Mouse (Mus musculus) MEL (cell line): ENCODE measurements around the gene Wdr61. TPM values are rescaled to one million over a fixed set of nuclear protein-coding genes. Genes with fewer than 3 reads are reported as not detected.

Experiments used
- DNase-seq: peaks from one replicate; pipeline ENCODE4 v3.0.0; 2011; ENCODE audit warnings: low read depth, low spot score
- H3K27ac ChIP-seq: 2 replicates; pipeline ENCODE4 v1.5.1; 2012; ENCODE audit warnings: low read depth, mild to moderate bottlenecking, control low read depth, low read length, moderate library complexity; ENCODE audit not compliant: control insufficient read depth
- H3K27me3 ChIP-seq, 2 experiments: fragments of 150-350 bp in 1 of 2; sonication (generic) in 1 of 2; 2 replicates each; pipeline ENCODE4 v1.6.1; 2012; ENCODE audit warnings: low read length in 2 of 2, mild to moderate bottlenecking in 2 of 2, improper control_type of control experiment in 1 of 2, moderate library complexity in 1 of 2; ENCODE audit not compliant: insufficient read depth in 2 of 2, control insufficient read depth in 1 of 2
- H3K36me3 ChIP-seq, 2 experiments: 2 replicates each; pipeline ENCODE4 v1.6.1; 2012 to 2014; ENCODE audit warnings: low read length in 2 of 2, improper control_type of control experiment in 1 of 2, inconsistent platforms in 1 of 2, mild to moderate bottlenecking in 1 of 2; ENCODE audit not compliant: insufficient read depth in 2 of 2, control insufficient read depth in 1 of 2
- H3K4me1 ChIP-seq, 2 experiments: fragments of 150-350 bp in 1 of 2; sonication (generic) in 1 of 2; 2 replicates each; pipeline ENCODE4 v1.6.1; 2012; ENCODE audit warnings: low read length in 2 of 2, improper control_type of control experiment in 1 of 2, mild to moderate bottlenecking in 1 of 2; ENCODE audit not compliant: insufficient read depth in 2 of 2, control insufficient read depth in 1 of 2
- H3K4me3 ChIP-seq, 2 experiments: fragments of 150-350 bp in 1 of 2; sonication (generic) in 1 of 2; 2 replicates each; pipeline ENCODE4 v1.5.1; 2012; ENCODE audit warnings: low read depth in 2 of 2, low read length in 2 of 2, mild to moderate bottlenecking in 2 of 2, moderate library complexity in 2 of 2, control low read depth in 1 of 2, improper control_type of control experiment in 1 of 2; ENCODE audit not compliant: control insufficient read depth in 1 of 2, insufficient read depth in 1 of 2
- H3K79me2 ChIP-seq: 2 replicates; pipeline ENCODE4 v1.6.1; 2012; ENCODE audit warnings: mild to moderate bottlenecking, low read length, moderate library complexity; ENCODE audit not compliant: control insufficient read depth, poor library complexity, insufficient read depth
- H3K9ac ChIP-seq: 2 replicates; pipeline ENCODE4 v1.6.1; 2012; ENCODE audit warnings: low read depth, mild to moderate bottlenecking, control low read depth, low read length, moderate library complexity; ENCODE audit not compliant: control insufficient read depth, poor library complexity, severe bottlenecking
- H3K9me3 ChIP-seq: fragments of 150-350 bp; sonication (generic); replicated peaks from 2 replicates; pipeline ENCODE4 v1.6.1; 2012; ENCODE audit warnings: mild to moderate bottlenecking, low read length, improper control_type of control experiment, moderate library complexity; ENCODE audit not compliant: insufficient read depth
- CHD1 ChIP-seq: IDR thresholded peaks from 2 replicates; pipeline ENCODE4 v1.6.1; 2012; ENCODE audit warnings: low read depth, mild to moderate bottlenecking, inconsistent platforms, low read length, improper control_type of control experiment
- CTCF ChIP-seq, 3 experiments: IDR thresholded peaks in 2 of 3; conservative IDR thresholded peaks in 1 of 3; 2 replicates each; pipeline ENCODE4 v1.5.1; 2011 to 2012; ENCODE audit warnings: low read length in 3 of 3, low read depth in 2 of 3, mild to moderate bottlenecking in 2 of 3, improper control_type of control experiment in 1 of 3, inconsistent platforms in 1 of 3, mixed read lengths in 1 of 3, moderate library complexity in 1 of 3; ENCODE audit not compliant: control insufficient read depth in 1 of 3, insufficient read depth in 1 of 3, poor library complexity in 1 of 3, severe bottlenecking in 1 of 3
- GABPA ChIP-seq: IDR thresholded peaks from 2 replicates; pipeline ENCODE4 v1.6.1; 2012; ENCODE audit warnings: low read depth, mild to moderate bottlenecking, inconsistent platforms, low read length, improper control_type of control experiment, moderate library complexity
- TAL1 ChIP-seq: IDR thresholded peaks from 2 replicates; pipeline ENCODE4 v1.6.1; 2012; ENCODE audit warnings: mild to moderate bottlenecking, inconsistent platforms, low read length, moderate library complexity, mixed read lengths
- polyA plus RNA-seq, 2 experiments: library from polyadenylated mRNA; stranded (reverse) in 1 of 2; unstranded in 1 of 2; fragments of >175 nt in 1 of 2; fragments of >200 nt in 1 of 2; gene quantifications; 2 replicates each; pipeline versions ENCODE4 v1.2.1 to v1.2.4; 2012; ENCODE audit warnings: low replicate concordance in 2 of 2, low read depth in 1 of 2; ENCODE audit not compliant: insufficient read length in 2 of 2, insufficient read depth in 1 of 2, missing spikeins in 1 of 2
- total RNA-seq: library from RNA; depleted of rRNA; stranded (reverse); fragments of 300-350 nt; gene quantifications from 2 replicates; pipeline ENCODE4 v1.2.3, GENCODE M21; 2012; rRNA removed

The Wdr61 gene
- total and polyA plus RNA-seq, 3 experiments = 182 to 217 TPM; not detected in 1

GRCm38 (mm10) chr9:54668455-54668854 lies 65.9 kb downstream of the Wdr61 start:
- H3K79me2 ChIP-seq = no peaks in the 10 kb centered on the region
- no peak for DNase-seq
- TF ChIP-seq TAL1 (no peak), CTCF (IDR thresholded peaks at IDR 0.05 in 2 of 3, conservative IDR thresholded peaks at IDR 0.05 in 1 of 3; ENCODE audit: control insufficient read depth in 1 of 3, insufficient read depth in 1 of 3, low read depth in 2 of 3, low read length in 3 of 3, poor library complexity in 1 of 3, severe bottlenecking in 1 of 3) (no peak), CHD1 (no peak)
- TF ChIP-seq, all 39 proteins: peak for 0
- Histone ChIP-seq H3K27me3 (peaks cover 0 to 2% of the 10 kb centered on the region in 2 experiments; a peak in 3 of 4 replicates), H3K4me3 (no peak overlapping the region), H3K36me3 (no peaks in the 10 kb centered on the region), H3K9ac (no peak overlapping the region), H3K27ac (no peak overlapping the region), H3K4me1 (no peaks in the 10 kb centered on the region), H3K9me3 (no peaks in the 10 kb centered on the region)

GRCm38 (mm10) chr9:54666116-54666515 lies 68.2 kb downstream of the Wdr61 start:
- Histone ChIP-seq H3K27me3 (peaks cover 0 to 2% of the 10 kb centered on the region in 2 experiments; a peak in 3 of 4 replicates), H3K4me1 (peaks cover 6 to 8% of the 10 kb centered on the region in 2 experiments; a peak in 2 of 4 replicates), H3K79me2 (no peaks in the 10 kb centered on the region), H3K36me3 (peaks cover 0 to 7% of the 10 kb centered on the region in 2 experiments; a peak in 2 of 4 replicates), H3K9ac (no peak overlapping the region), H3K27ac (no peak overlapping the region), H3K4me3 (no peak overlapping the region), H3K9me3 (no peaks in the 10 kb centered on the region)
- DNase-seq = peak; percentile 35
- peak in 2 of 3 experiments; percentile 10 to 17; a peak in 1 of 6 replicates for TF ChIP-seq CTCF (IDR thresholded peaks at IDR 0.05 in 2 of 3, conservative IDR thresholded peaks at IDR 0.05 in 1 of 3; ENCODE audit: control insufficient read depth in 1 of 3, insufficient read depth in 1 of 3, low read depth in 2 of 3, low read length in 3 of 3, poor library complexity in 1 of 3, severe bottlenecking in 1 of 3)
- no peak for TF ChIP-seq GABPA

Other genes with a start within 250 kb of the Wdr61 start
- gene Dmxl2, start 232.9 kb downstream of the Wdr61 start, total RNA-seq = 6.1 and 6.9 TPM in 2 replicates
- 100 to 1,000 TPM in 1 of 2 experiments, 1 to 10 TPM in 1; 9.1 to 238 TPM for gene Dmxl2, start 232.9 kb downstream of the Wdr61 start, polyA plus RNA-seq
- gene Sh2d7, start 195.5 kb downstream of the Wdr61 start, total RNA-seq = 0.04 TPM in 1 of 2 replicates, not detected in the other
- gene Sh2d7, start 195.5 kb downstream of the Wdr61 start, polyA plus RNA-seq = not detected
- 5.0 and 7.3 TPM in 2 replicates for gene Cib2, start 174.3 kb downstream of the Wdr61 start, total RNA-seq
- gene Cib2, start 174.3 kb downstream of the Wdr61 start, polyA plus RNA-seq = 1 to 10 TPM in 1 of 2 experiments, not detected in 1; 9.0 TPM
- 160 and 170 TPM in 2 replicates for gene Idh3a, start 148.2 kb downstream of the Wdr61 start, total RNA-seq
- 100 to 1,000 TPM; 205 to 282 TPM for gene Idh3a, start 148.2 kb downstream of the Wdr61 start, polyA plus RNA-seq
- gene Acsbg1, start 72.6 kb downstream of the Wdr61 start, total RNA-seq = 8.3 and 11.9 TPM in 2 replicates
- 1 to 10 TPM in 1 of 2 experiments, not detected in 1; 8.8 TPM for gene Acsbg1, start 72.6 kb downstream of the Wdr61 start, polyA plus RNA-seq
- gene Dnaja4, start 35.6 kb downstream of the Wdr61 start, total RNA-seq = 7.5 and 10.9 TPM in 2 replicates
- 10 to 100 TPM in 1 of 2 experiments, not detected in 1; 13.0 TPM for gene Dnaja4, start 35.6 kb downstream of the Wdr61 start, polyA plus RNA-seq
- not detected in 2 replicates for gene Crabp1, start 30.2 kb upstream of the Wdr61 start, total RNA-seq
- gene Crabp1, start 30.2 kb upstream of the Wdr61 start, polyA plus RNA-seq = not detected
- gene Ireb2, start 129.3 kb upstream of the Wdr61 start, total RNA-seq = 13.8 and 16.0 TPM in 2 replicates
- gene Ireb2, start 129.3 kb upstream of the Wdr61 start, polyA plus RNA-seq = 10 to 100 TPM; 25.1 to 26.4 TPM
- not detected in 2 replicates for gene Hykk, start 182.8 kb upstream of the Wdr61 start, total RNA-seq
- not detected for gene Hykk, start 182.8 kb upstream of the Wdr61 start, polyA plus RNA-seq
- gene Psma4, start 216.3 kb upstream of the Wdr61 start, total RNA-seq = 319 and 353 TPM in 2 replicates
- gene Psma4, start 216.3 kb upstream of the Wdr61 start, polyA plus RNA-seq = 100 to 1,000 TPM; 310 to 764 TPM
- gene AY074887, start 216.5 kb upstream of the Wdr61 start, total RNA-seq = not detected in 2 replicates
- under 1 TPM in 1 of 2 experiments, not detected in 1; 0.32 TPM for gene AY074887, start 216.5 kb upstream of the Wdr61 start, polyA plus RNA-seq
- gene Chrna5, start 246.4 kb upstream of the Wdr61 start, total RNA-seq = not detected in 2 replicates
- gene Chrna5, start 246.4 kb upstream of the Wdr61 start, polyA plus RNA-seq = not detected